Mouse (Mus musculus) olfactory bulb, adult 2 months (tissue): ENCODE measurements around the gene Robo2.

Source experiments
- CTCF ChIP-seq: fragments of 200-500 bp; IDR thresholded peaks from 2 replicates; pipeline ENCODE4 v1.5.1; 2012; ENCODE audit warnings: low read depth, mild to moderate bottlenecking, low read length, moderate library complexity; ENCODE audit not compliant: insufficient read depth
- POLR2A ChIP-seq: fragments of 200-500 bp; IDR thresholded peaks from 2 replicates; pipeline ENCODE4 v1.6.1; 2012; ENCODE audit warnings: mild to moderate bottlenecking, low read depth, low read length, moderate library complexity; ENCODE audit not compliant: insufficient read depth

DNA sequence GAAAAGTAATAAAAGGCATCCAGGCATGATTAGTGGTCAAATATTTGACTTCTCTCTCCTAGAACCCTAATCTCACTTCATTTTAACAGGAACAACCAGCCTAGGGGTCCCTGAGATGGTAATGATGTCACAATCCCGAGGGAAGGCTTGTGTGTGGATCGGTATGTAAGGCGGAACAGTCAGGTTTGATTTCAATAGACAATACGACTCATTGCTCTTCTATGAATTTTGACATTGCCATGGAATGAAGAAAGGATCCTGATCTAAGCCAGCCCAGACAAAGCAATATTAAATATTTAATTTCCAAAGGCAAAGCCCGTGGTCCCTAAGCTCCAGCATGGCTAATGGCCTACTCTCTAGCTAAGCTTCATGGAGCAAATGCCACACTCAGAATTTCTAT is 167.2 kb downstream of the Robo2 start:
- TF ChIP-seq POLR2A (no peak), CTCF (no peak)
